Mouse (Mus musculus) small intestine, adult 2 months (tissue): ENCODE results near the gene Snd1.
"Not testable (repeated sequence)": the region's sequence is repeated elsewhere in the genome, so short reads cannot be mapped to it uniquely, and the experiment has no call there.

Source experiments
- CTCF ChIP-seq: fragments of 200-500 bp; IDR thresholded peaks from 2 replicates; pipeline ENCODE4 v1.5.1; 2012; ENCODE audit warnings: low read depth, mild to moderate bottlenecking, control low read depth, inconsistent platforms, low read length, moderate library complexity, mixed read lengths; ENCODE audit not compliant: insufficient replicate concordance, insufficient read length; ENCODE audit errors: extremely low read depth
- POLR2A ChIP-seq: fragments of 200-500 bp; IDR thresholded peaks from 2 replicates; pipeline ENCODE4 v1.6.1; 2012; ENCODE audit warnings: low read depth, mild to moderate bottlenecking, control low read depth, inconsistent platforms, low read length, moderate library complexity

GRCm38 (mm10) chr6:28929169-28929803 is 454.3 kb downstream of the Snd1 start:
- not testable (repeated sequence) for TF ChIP-seq POLR2A, CTCF
